Mouse (Mus musculus) kidney, adult 9 months (tissue): ENCODE data around the gene Tmcc2.

Source experiments
- DNase-seq: peaks from one replicate; pipeline ENCODE4 v3.0.0; 2022

Tmcc2 gene

GRCm38 (mm10) chr1:132311174-132311859, 79.8 kb downstream of the Tmcc2 start:
- DNase-seq: peak; percentile 70

DNA sequence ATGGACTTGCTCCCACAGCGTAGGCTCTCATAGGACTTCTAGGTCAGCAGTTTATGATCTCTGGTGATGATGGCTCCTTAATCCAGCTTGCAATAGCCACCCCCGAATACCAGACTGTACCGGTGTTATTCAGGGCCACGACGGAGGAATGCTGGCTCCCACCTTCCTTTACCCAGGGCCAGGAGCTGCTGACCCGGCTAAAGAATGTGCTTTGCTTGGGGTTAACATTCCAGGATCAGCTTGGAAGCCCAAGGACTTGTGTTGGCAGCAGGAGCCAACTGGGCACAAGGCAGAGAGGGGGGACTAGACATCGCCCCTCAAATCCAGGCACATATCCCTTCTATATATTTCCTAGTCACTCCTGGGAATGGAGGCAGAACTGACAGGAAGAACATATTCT, 80.3 kb downstream of the Tmcc2 start:
- DNase-seq: peak; percentile 91

DNA sequence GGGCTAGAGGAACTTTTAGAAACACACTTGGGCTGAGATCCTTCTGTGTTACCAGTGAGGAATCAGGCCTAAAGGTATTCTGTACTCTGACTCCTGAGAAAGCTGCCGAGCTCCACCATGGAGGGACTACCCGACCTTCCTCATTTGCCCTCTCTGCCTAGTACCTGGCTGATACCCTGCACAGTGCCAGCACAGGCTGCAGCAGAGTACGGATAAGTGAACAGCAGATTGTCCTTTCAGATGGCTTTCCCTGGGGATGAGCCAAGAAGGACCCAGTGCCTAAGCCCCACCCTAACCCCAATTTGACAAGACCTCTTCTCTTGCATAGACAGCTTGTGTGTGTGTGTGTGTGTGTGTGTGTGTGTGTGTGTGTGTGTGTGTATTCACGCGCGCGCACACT, 82.4 kb downstream of the Tmcc2 start:
- no peak for DNase-seq

DNA sequence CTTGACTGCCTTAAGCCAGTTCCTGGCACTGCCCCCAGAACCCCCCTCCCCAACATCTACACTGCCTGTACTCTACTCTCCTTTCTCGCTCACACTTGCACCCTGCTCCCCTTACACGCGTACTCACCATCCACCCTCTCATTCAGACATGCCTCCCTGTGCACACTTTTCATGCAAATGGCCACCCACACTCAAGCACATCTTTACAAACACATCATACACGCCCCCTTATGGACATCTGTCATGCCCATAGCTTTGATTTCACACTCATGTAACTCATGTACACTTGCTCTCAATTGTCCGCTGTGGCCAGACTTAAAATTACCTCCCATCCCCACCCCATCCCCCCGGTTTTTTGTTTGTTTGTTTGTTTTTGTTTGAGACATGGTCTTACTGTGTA, 83.1 kb downstream of the Tmcc2 start:
- DNase-seq: no peak

GRCm38 (mm10) chr1:132306808-132307207, 84.3 kb downstream of the Tmcc2 start:
- DNase-seq: peak; percentile 30
